Mouse (Mus musculus) midbrain, postnatal 0 days (tissue): ENCODE data around the gene Atp8b5. TPM values are rescaled to one million over a fixed set of nuclear protein-coding genes. Genes with fewer than 3 reads are reported as not detected.
A peak's percentile ranks its signal among the peaks of the same experiment; 100 is the strongest.

Experiments
- ATAC-seq: fragments of 200-750 bp; cut with Nextera tagmentation; 2 replicates; pipeline ENCODE4 v1.8.0; 2017; ENCODE audit warnings: moderate number of reproducible peaks, mild to moderate bottlenecking, moderate TSS enrichment, moderate library complexity; ENCODE audit not compliant: low FRiP score
- DNase-seq: peaks from one replicate; pipeline ENCODE4 v3.0.0-alpha.2; 2015; ENCODE audit warnings: low spot score
- H3K27ac ChIP-seq: fragments of 300-500 bp; sonication (generic); 2 replicates; pipeline ENCODE4 v1.5.1; 2014; ENCODE audit warnings: low read depth, mild to moderate bottlenecking, low read length, mixed read lengths
- H3K27me3 ChIP-seq: fragments of 300-500 bp; sonication (generic); 2 replicates; pipeline ENCODE4 v1.6.1; 2014; ENCODE audit warnings: low read length, control low read depth, mixed read lengths; ENCODE audit not compliant: insufficient read depth
- H3K36me3 ChIP-seq: fragments of 300-500 bp; sonication (generic); 2 replicates; pipeline ENCODE4 v1.6.1; 2014; ENCODE audit warnings: low read length, control low read depth, mixed read lengths; ENCODE audit not compliant: insufficient read depth
- H3K4me1 ChIP-seq: fragments of 300-500 bp; sonication (generic); 2 replicates; pipeline ENCODE4 v1.6.1; 2014; ENCODE audit warnings: mild to moderate bottlenecking, control low read depth, antibody characterized with exemption, low read length, mixed read lengths; ENCODE audit not compliant: insufficient read depth
- H3K4me2 ChIP-seq: fragments of 300-500 bp; sonication (generic); 2 replicates; pipeline ENCODE4 v1.6.1; 2014; ENCODE audit warnings: low read depth, mild to moderate bottlenecking, low read length, mixed read lengths; ENCODE audit not compliant: poor library complexity, severe bottlenecking
- H3K4me3 ChIP-seq: fragments of 300-500 bp; sonication (generic); 2 replicates; pipeline ENCODE4 v1.5.1; 2014; ENCODE audit warnings: low read depth, mild to moderate bottlenecking, low read length, moderate library complexity
- H3K9ac ChIP-seq: fragments of 300-500 bp; sonication (generic); replicated peaks from 2 replicates; pipeline ENCODE4 v1.6.1; 2014; ENCODE audit warnings: mild to moderate bottlenecking, low read length, moderate library complexity, mixed read lengths; ENCODE audit not compliant: poor library complexity, severe bottlenecking
- H3K9me3 ChIP-seq: fragments of 300-500 bp; sonication (generic); 2 replicates; pipeline ENCODE4 v1.6.1; 2016; ENCODE audit warnings: low read length, control low read depth
- CTCF ChIP-seq: IDR thresholded peaks from 2 replicates; pipeline ENCODE4 v1.5.1; 2016; ENCODE audit warnings: antibody characterized with exemption, mild to moderate bottlenecking
- WGBS: fragments of 180-500 bp; shearing (Covaris S2); extraction: QIAGEN DNeasy Blood & Tissue Kit; methylation state at CpG from one replicate; pipeline ENCODE4 v1.1.7; 2014; 5-methylcytosine and 5-hydroxymethylcytosine counted together
- polyA plus RNA-seq: library from polyadenylated mRNA; unstranded; fragments of >200 nt; fragmentation: Nextera tagmentation; extraction: Ambion mirVana; gene quantifications from 2 replicates; pipeline ENCODE4 v1.2.1, GENCODE M21; 2015
- total RNA-seq: library from RNA; depleted of rRNA; stranded (reverse); fragments of >200 nt; gene quantifications from 2 replicates; pipeline ENCODE4 v1.2.3, GENCODE M21; 2014

The Atp8b5 gene
- total and polyA plus RNA-seq, 2 experiments from 2014 or later: 0.44 to 0.54 TPM

GRCm38 (mm10) chr4:43240716-43241115 is 26.2 kb upstream of the Atp8b5 start:
- H3K9ac ChIP-seq: no peak overlapping the region
- ATAC-seq (no peak), DNase-seq (no peak)
- H3K4me3 ChIP-seq: no peak overlapping the region
- peaks cover 31% of the 10 kb centered on the region for H3K36me3 ChIP-seq
- WGBS: 76% methylated on average over 1 of the region's 1 CpGs
- H3K27me3 ChIP-seq: no peaks in the 10 kb centered on the region
- no peaks in the 10 kb centered on the region for H3K4me1 ChIP-seq
- no peak overlapping the region for H3K4me2 ChIP-seq
- no peaks in the 10 kb centered on the region for H3K9me3 ChIP-seq
- TF ChIP-seq CTCF: no peak
- no peak overlapping the region for H3K27ac ChIP-seq

- peak; percentile 84 for TF ChIP-seq CTCF
- H3K4me2 ChIP-seq: no peak overlapping the region
- no peaks in the 10 kb centered on the region for H3K27me3 ChIP-seq
- DNase-seq (peak; percentile 58), ATAC-seq (peak; percentile 41; the same call in 1 of the 2 replicates)
- 45% methylated on average over 2 of the region's 2 CpGs for WGBS
- no peaks in the 10 kb centered on the region for H3K4me1 ChIP-seq
- H3K9ac ChIP-seq: no peak overlapping the region
- no peak overlapping the region for H3K27ac ChIP-seq
- H3K36me3 ChIP-seq: peaks cover 18% of the 10 kb centered on the region
- H3K9me3 ChIP-seq: no peaks in the 10 kb centered on the region
- H3K4me3 ChIP-seq: no peak overlapping the region
Measured at GRCm38 (mm10) chr4:43244022-43244421, 22.9 kb upstream of the Atp8b5 start.

GRCm38 (mm10) chr4:43245776-43246175 is 21.2 kb upstream of the Atp8b5 start:
- Histone ChIP-seq H3K4me2 (no peak overlapping the region), H3K4me3 (no peak overlapping the region), H3K4me1 (no peaks in the 10 kb centered on the region), H3K9ac (no peak overlapping the region), H3K9me3 (no peaks in the 10 kb centered on the region), H3K36me3 (peaks cover 10% of the 10 kb centered on the region), H3K27me3 (no peaks in the 10 kb centered on the region), H3K27ac (no peak overlapping the region)
- WGBS: 90% methylated on average over 4 of the region's 4 CpGs
- ATAC-seq: no peak
- DNase-seq: no peak
- TF ChIP-seq CTCF: no peak

DNA sequence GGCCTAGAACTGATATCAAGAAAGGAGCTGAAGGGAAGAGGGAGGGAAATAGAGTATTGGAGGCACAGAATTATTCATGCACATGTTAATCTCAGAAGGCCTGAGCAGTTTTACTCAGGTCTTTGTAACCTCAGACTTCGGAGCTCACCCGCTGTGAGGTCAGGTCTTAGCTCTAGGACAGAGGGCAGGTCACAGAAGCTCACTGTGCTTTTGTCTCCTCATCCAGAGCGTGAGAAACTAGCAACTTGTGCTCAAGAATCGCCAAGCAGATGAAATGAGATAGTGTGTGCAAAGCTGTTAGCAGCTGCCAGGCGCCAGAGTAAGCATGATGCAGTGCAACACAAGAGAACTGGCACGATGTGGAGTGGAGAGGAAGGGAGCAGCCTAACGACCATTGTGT is 18.9 kb upstream of the Atp8b5 start:
- no peak overlapping the region for H3K9ac ChIP-seq
- H3K27me3 ChIP-seq: no peaks in the 10 kb centered on the region
- H3K27ac ChIP-seq: no peak overlapping the region
- peaks cover 22% of the 10 kb centered on the region for H3K36me3 ChIP-seq
- no peak overlapping the region for H3K4me2 ChIP-seq
- no peak for TF ChIP-seq CTCF
- no peaks in the 10 kb centered on the region for H3K9me3 ChIP-seq
- no peaks in the 10 kb centered on the region for H3K4me1 ChIP-seq
- DNase-seq (no peak), ATAC-seq (no peak)
- 11% methylated on average over 7 of the region's 7 CpGs for WGBS
- no peak overlapping the region for H3K4me3 ChIP-seq

DNA sequence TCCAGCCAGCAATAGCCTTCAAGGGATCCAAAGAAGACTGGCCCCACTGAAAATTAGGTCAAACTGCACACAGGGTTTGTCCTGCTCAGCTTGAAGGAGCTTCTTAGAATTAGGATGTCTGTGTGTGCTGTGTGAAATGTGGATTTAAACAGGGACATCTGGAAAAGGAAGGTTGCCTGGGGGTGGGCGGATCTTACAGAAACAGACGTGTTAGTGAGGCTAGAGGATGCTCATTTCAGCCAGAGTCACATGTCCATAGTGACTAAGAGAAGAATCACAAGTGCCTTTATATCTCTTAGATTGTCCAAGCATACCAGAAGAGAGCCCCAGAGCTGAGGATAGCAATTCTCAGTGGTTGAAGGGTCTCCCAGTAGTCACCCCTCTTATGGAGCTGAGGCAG is 18.1 kb upstream of the Atp8b5 start:
- peaks cover 28% of the 10 kb centered on the region for H3K36me3 ChIP-seq
- no peak overlapping the region for H3K4me2 ChIP-seq
- H3K4me3 ChIP-seq: no peak overlapping the region
- ATAC-seq: no peak
- WGBS: 66% methylated on average over 2 of the region's 2 CpGs
- H3K27ac ChIP-seq: no peak overlapping the region
- H3K27me3 ChIP-seq: no peaks in the 10 kb centered on the region
- H3K9ac ChIP-seq: no peak overlapping the region
- no peaks in the 10 kb centered on the region for H3K4me1 ChIP-seq
- no peaks in the 10 kb centered on the region for H3K9me3 ChIP-seq
- DNase-seq: no peak
- TF ChIP-seq CTCF: no peak

DNA sequence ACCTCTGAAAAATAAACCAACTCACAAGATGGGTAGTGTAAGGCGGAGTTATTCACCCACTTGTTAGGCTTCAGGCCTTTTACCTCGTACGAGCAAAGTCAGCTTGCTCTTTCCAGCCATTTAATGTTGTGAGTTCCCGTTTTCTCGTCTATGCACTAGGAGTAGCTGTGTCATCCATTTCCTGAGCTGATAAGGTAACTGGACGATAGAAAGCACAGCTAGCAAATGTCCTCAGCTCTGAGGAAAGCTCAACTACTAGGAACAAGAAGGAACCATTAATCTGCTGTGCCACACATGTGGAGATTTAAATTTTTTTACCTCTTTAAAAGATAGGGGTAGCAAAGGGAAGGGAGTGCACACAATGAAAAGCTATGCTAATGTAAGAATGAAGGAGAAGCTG is 15.7 kb upstream of the Atp8b5 start:
- ATAC-seq (no peak), DNase-seq (no peak)
- peaks cover 40% of the 10 kb centered on the region for H3K36me3 ChIP-seq
- H3K9me3 ChIP-seq: no peaks in the 10 kb centered on the region
- H3K4me3 ChIP-seq: no peak overlapping the region
- H3K27me3 ChIP-seq: no peaks in the 10 kb centered on the region
- no peak overlapping the region for H3K9ac ChIP-seq
- no peak overlapping the region for H3K27ac ChIP-seq
- H3K4me2 ChIP-seq: no peak overlapping the region
- WGBS: 89% methylated on average over 6 of the region's 6 CpGs
- no peaks in the 10 kb centered on the region for H3K4me1 ChIP-seq
- no peak for TF ChIP-seq CTCF
